Mouse (Mus musculus): ENCODE measurements around the gene Hpd. TPM values are rescaled to one million over a fixed set of nuclear protein-coding genes. Genes with fewer than 3 reads are reported as not detected.
"Not testable (repeated sequence)": the region's sequence is repeated elsewhere in the genome, so short reads cannot be mapped to it uniquely, and the experiment has no call there.

Hpd gene
- not detected for polyA plus RNA-seq (2017; shearing (Covaris generic))

DNA sequence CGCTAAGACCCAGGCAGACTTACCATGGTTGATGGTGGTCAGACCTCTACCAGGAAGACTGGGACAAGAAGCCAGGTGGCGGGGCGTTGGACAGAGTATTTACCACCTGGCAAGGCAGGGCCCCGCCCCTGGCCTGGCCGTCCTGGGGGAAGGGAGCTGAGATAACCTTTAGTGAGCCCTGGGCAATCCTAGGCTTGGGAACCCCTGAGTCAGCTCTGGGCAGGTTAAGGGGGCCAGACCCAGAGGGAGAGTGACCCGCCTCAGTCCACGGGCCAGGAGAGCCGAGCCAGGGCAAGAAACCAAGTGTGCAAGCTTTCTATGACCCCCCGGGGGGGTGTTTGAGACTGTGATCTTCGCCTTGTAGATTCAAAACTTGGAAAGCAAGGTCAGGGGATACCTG lies at the start of gene Hpd:
Hpd (minus strand) TSS at position 77 of the 400 bp plus-strand sequence.
- no peak for ATAC-seq

GRCm38 (mm10) chr5:123232180-123232579 lies 49.7 kb upstream of the Hpd start:
- ATAC-seq, result no peak

- ATAC-seq, result no peak
These were observed 46.8 kb upstream of the Hpd start for GRCm38 (mm10) chr5:123229296-123229695.

GRCm38 (mm10) chr5:123228524-123228922 lies 46.0 kb upstream of the Hpd start:
- ATAC-seq, result no peak

DNA sequence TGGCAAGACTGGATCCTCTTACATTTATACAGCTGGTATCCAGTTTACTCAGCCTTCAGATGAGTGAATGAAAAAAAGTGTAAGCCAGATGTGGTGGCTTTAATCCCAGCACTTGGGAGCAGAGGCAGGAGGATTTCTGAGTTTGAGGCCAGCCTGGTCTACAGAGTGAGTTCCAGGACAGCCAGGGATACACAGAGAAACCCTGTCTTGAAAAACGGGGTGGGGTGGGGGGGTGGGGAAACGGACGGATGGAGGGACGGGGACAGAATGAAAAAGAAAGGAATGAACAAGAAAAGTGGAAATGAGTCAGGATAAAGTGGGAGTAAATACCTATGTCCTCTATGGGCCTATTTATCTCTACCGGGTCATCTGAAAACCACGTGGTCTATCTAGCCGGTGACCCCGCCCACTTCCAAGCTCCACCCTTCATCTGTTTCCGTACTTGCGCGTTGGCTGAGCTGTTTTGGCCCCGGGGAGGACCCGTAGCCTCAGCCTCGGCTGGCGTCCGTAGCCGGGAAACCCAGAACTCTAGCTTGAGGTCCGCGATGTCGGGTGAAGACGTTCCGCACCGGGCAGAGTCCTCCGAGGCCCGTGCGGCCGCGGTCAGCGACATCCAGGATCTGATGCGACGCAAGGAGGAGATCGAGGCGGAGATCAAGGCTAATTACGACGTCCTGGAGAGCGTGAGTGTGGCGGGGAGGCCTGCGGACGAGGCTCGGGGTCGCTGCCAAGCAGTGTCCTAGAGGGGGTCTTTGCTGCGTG lies 45.4 kb upstream of the Hpd start:
- ATAC-seq, result peak; percentile 71

- ATAC-seq, result no peak
These were observed 44.3 kb upstream of the Hpd start for GRCm38 (mm10) chr5:123226851-123227250.

DNA sequence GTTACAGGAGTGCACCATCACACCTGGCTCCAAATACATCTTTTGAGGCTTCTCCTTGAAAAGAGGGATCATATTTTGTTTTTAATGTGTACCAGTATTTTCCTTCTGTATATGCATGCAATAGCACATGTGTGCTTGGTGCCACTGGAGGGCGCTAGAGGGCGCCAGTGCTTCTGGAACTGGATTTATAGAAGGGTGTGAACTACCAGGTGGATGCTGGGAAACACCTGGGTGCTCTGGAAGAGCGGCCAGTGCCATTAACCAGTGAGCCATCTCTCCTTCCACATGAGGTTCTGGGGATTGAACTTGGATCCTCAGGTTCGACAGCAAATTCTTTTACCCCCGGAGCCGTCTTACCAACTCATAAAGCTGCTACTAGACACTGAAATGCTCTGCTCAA lies 41.3 kb upstream of the Hpd start:
- not testable (repeated sequence) for ATAC-seq

GRCm38 (mm10) chr5:123223051-123223410 lies 40.5 kb upstream of the Hpd start:
- no peak for ATAC-seq

- ATAC-seq, result not testable (repeated sequence)
These were observed 40.0 kb upstream of the Hpd start for GRCm38 (mm10) chr5:123222346-123223050.

GRCm38 (mm10) chr5:123203591-123203990 lies 21.1 kb upstream of the Hpd start:
- not testable (repeated sequence) for ATAC-seq

- not testable (repeated sequence) for ATAC-seq
These were observed 20.2 kb upstream of the Hpd start for GRCm38 (mm10) chr5:123202771-123203170.

DNA sequence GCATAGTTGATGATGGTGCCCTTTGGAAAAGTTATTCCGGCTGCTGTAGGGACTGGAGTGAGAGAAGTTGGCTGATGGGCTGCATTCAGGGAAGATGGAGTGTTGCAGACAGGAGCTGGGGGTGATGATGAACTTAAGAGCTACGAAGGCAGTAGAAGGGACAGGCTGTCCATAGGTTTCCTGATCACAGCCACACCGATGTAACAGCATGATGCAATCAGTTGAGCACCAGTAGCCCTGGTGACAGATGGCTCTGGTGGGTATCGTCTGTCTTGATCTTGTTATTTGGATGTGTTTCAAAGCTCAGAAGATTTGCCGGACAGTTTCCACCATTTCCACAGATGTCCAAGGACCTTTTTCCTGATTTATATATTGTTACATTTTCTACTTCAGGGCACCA lies 19.5 kb upstream of the Hpd start:
- no peak for ATAC-seq

- ATAC-seq, result no peak
These were observed 19.0 kb upstream of the Hpd start for GRCm38 (mm10) chr5:123201523-123201892.

GRCm38 (mm10) chr5:123200816-123201522 lies 18.4 kb upstream of the Hpd start:
- not testable (repeated sequence) for ATAC-seq

DNA sequence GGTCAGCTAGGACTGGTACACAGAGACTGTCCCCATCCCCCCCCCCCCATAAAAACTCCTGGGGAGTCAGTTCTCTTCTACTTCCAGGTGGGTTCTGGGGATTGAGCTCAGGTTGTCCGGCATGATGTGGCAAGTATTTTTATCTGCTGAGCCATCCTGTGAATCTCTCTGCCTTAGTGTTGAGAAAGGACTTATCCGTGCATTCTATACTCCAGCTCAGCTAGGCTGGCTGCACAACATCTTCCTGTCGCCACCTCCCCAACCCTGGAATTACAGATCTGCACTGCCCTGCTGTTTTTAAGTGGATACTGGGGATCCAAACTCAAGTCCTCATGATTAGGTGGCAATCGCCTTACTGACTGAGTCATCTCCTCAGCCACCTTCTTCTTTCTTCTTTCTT lies 16.0 kb upstream of the Hpd start:
- ATAC-seq, result no peak

GRCm38 (mm10) chr5:123196746-123197145 lies 14.2 kb upstream of the Hpd start:
- ATAC-seq, result no peak

- no peak for ATAC-seq
These were observed 13.0 kb upstream of the Hpd start for GRCm38 (mm10) chr5:123195500-123196000.

- no peak for ATAC-seq
These were observed 12.3 kb upstream of the Hpd start for GRCm38 (mm10) chr5:123194856-123195255.

DNA sequence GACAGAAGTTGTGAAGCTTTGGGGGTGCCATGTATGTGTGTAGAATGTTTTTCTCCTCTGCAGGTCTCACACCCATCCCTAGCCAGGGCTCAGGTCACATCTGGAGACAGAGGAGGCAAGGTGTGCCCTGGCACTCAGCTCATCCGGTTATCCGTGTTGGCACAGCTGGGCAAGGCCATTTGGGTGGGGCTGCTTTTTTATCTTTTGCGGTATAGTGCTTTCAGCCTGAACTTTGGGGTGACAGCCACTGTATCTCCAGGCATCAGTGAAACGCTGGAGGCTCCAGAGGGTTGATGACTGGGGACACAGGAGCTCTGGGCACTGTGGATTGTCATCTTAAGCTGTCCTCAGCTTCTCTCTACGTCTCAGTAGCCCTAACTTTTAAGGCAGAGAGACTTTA lies 10.9 kb upstream of the Hpd start:
- ATAC-seq, result no peak

DNA sequence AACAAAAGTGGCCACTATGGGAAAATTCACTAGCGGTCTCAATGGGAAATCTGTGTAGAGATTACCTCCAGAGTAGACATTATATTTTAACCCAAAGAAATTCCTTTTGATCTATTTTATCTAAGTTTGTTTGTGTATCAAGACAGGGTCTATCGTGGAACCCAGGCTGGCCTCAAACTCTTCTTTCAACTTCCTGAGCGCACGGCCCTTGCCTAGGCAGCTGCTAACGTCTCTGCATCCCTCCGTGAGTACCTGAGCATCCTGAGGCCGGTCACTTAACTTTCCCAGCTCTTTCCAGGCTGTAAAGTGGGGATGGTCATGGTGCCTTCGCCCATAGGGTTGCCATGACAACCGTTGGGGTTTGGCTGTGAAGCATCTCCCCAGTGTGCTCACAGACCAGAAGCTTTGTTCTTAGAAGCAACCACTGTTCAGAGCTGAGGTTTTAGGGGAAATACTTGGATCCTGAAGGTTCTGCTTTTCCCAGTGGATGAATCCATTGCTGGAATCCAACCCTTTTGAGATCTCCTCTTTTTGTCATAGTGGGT lies 10.2 kb upstream of the Hpd start:
- ATAC-seq, result no peak

DNA sequence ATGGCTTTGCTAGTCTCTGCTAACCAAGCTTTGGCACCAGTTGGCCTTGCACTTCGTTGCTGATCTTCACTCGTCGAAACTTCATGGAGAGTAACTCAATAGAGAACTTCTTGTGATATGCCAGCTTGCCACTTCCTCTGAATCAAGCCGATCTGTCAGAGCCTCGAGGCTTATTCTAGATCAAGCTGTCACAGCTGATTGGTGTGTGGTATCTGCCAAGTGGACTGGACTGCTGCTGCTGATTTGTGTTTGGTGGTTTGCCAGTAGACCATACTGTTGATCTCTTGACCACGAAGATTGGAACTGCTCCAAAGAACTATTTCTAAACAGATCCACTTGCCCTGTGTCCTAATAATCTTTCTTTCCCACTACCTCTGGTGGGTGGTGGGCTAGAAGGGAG lies 8.9 kb upstream of the Hpd start:
- no peak for ATAC-seq

DNA sequence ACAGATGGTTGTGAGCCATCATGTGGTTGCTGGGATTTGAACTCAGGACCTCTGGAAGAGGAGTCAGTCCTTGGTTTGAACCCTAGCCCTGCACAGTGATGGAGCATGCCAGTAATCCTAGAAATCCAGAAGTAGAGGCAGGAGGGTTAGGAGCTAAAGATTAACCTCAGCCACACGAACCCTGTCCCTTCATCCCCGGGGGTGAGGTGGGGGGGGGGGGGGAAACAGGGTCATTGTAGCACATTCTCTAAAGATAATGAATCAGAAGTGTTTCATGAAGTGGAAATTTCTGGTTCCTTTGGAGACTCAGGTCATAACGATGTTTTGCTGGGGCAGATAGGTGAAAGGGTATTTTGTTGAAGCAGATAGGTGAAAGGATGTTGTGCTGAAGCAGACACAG lies 8.4 kb upstream of the Hpd start:
- ATAC-seq, result no peak

DNA sequence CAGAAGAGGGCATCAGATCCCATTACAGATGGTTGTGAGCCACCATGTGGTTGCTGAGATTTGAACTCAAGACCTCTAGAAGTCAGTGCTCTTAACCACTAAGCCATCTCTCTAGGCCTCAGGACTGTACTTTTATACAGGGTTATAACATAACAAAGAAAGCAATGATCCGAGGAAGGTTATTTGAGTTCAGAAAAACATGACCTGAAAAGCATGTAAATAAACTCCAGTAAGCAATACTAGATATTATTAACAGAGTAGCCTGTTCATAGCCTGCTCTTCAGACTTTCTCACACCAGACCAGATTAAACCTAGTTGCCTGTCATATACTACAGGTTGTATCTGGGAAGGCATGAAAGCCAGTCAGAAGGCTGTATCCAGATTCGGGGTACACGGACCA lies 4.8 kb upstream of the Hpd start:
- no peak for ATAC-seq
